Mouse (Mus musculus): ENCODE results near the gene Nol11.
A peak's percentile ranks its signal among the peaks of the same experiment; 100 is the strongest.

Gene Nol11

DNA sequence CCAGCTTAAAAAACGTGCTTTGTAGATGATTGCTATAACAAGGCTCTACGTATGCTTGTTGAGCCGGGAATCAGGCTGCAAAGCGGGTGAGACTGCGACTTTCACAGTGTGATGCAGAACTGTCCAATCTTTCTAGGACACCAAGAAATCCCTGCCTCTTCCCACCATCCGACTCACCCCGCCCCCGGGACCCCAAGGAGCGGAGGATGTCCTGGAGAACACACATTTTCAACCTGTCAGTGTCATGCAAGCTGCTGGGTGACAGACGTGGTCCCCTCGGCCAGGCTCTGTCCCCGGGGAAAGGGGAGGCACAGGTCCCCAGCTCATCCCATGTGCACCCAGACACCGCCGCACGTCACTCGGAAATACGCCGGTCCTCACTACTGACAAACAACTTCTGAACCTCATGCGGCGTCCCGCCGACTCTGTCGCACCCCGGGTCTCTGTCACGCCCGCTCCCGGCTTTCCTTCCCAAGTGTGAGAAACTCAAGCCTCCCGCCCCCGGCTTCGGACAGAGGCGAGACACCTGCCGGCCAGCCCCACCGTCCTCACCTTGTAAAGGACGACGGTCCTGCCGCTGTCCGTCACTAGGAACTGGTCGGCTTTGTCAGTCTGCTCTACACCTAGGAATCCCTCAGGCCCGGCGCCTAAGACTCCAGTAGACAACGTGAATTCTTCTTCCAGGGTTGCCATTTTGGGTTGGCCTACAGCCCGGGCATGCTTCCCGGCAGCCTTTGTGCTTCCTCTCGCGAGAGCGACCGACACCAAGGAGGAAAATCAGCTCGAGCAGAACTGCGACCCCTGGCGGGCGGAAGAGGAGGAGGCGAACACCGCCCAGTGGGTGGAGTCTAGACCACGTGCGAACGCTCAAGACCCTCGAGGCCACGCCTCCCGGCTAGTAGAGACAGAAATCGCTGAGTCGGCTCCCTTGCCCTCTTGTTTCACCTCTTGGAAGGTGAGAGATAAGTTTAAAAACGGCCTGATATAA lies at the start of gene Nol11:
Nol11 (minus strand) TSS at position 817 of the 988 bp plus-strand sequence.
- peak; percentile 98 for DNase-seq (ENCODE audit: extremely low spot score, low read depth, low spot score)

DNA sequence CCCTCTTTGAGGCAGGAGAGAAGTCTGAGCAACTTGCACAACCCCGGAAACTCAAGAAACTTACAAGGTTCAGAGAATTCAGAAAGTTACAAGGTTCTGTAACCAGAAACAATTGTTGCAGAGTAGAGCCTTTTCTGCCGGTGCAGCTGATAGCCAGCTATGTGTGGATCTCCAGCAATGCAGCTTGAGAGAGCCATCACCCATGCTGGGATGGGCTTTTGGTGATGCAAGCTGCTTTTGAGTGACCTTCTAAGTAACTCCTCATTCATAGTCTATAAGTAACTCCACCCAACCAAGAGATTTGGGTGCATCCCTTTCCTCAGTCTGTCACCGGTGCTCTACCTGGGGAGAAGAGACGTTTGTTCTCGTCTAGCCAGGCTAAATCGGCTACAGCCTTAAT lies 49.3 kb upstream of the Nol11 start:
- no peak for DNase-seq (ENCODE audit: extremely low spot score, low read depth, low spot score)

DNA sequence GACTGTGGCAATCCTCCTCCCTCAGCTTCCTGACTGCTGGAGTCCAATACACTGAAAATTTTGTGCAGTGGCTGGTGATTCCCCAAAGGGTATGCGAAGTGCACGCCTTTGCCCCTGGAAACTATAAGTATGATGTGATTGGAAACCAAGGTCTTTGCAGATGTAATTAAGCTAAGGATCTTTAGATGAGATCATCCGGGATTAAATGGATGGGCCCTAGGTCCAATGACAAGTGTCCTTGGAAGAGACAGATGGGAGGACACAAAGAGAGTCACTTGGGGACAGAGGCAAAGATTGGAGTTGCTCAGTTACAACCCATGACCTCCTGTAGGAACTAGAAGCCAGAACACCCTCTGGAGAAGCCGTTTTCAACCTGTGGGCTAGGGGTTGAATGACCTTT lies 48.4 kb upstream of the Nol11 start:
- DNase-seq (ENCODE audit: extremely low spot score, low read depth, low spot score): no peak

DNA sequence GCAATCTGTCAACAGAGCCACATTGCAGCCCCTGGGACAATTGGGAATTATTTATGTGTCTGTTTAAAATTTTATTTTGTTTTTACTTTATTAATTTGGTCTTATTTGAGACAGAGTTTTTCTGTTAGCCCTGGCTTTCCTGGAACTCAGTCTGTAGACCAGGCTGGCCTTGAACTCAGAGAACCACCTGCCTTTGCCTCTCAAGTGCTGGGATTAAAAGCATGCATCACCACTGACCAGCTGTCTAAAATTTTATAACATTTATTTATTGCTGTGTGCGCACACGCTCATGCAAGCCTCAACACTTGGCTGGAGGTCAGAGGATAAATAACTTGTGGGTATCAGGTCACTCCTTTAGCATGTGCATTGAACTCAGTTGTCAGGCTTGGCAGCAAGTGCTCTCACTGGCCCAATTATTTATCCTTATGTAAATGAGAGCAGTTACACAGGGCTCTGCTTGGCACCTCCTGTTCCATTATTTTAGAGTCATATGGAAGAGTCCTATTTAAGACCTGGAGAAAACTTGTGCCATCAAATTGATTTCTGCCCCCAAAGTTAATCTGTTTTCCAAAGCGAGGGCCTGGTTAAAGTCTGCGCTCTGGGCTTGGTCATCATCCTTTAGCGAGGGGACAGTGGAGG lies 44.2 kb upstream of the Nol11 start:
- DNase-seq (ENCODE audit: extremely low spot score, low read depth, low spot score): no peak

DNA sequence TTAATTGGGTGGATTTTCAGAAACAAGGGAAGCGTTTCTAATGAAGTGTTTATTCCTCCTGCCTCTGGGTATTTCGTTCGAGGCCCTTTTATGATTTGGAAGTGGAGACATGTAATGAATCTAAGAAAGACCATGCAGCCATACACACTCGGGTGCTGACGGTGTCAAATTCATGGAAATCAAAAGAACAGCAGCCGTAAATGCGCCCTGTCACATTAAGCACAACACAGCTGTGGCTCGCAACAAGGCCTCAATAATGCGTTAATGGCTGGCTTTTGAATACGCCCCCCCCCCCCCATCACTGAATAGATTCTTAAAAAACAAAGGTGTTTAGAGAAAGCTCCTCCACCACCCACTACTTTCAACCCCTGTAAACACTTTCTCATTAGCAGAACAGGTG lies 40.9 kb upstream of the Nol11 start:
- DNase-seq (ENCODE audit: extremely low spot score, low read depth, low spot score): no peak

DNA sequence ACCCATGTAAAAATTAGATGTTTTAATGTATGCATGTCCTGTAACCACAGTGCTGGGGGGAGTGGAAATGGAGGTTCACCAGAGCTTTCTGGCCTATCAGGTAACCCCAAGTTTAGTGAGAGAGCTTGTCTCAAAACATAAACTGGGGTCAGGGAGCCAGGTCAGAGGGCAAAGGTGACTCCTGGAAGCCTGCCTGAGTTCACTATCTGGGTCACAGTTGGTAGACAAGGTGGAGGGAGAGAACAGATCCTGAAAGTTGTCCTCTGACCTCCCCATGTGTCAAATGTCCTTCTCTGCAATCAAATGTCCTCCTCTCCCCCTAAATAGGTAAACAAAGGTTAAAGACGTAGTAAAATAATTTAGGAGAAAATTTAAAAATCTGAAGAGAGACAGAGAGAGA lies 37.2 kb upstream of the Nol11 start:
- DNase-seq (ENCODE audit: extremely low spot score, low read depth, low spot score): no peak

DNA sequence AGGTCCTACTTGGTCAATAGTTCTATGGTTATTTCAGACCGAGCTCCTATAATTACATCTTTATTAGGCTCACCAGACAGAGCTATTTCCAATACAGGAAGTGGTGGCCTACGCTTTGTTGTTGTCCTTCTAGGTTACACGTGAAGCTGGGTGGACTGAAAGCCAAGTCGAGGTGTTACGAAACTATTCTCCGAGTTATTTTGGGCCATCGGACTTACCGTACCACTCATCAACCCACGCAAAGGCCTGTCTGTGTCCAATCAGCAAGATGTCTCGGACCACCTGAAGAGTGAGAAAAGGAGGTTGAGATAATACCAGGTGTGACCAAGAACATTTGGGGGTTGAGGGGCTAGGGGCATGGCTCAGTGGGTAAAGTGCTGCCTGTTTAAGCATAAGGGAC lies 36.8 kb upstream of the Nol11 start:
- DNase-seq (ENCODE audit: extremely low spot score, low read depth, low spot score): no peak

DNA sequence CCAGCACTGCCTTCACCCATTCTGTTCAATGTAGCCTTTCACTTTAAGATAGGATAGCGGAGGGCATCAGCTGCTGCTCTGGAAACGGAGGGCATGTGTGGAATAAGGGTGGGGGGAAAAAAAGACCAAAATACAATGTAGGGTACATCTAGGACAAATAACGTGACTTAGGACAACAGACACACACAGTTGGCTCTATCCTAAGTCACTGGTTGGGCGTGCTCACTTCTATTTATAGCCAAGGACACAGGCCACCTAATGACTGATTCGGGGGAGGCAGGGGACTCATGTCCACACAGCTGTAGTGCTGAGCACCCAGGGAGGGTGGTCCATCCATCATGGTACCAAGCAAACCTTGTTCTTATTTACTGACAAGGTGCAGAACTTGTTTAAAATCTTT lies 36.1 kb upstream of the Nol11 start:
- DNase-seq (ENCODE audit: extremely low spot score, low read depth, low spot score): no peak

DNA sequence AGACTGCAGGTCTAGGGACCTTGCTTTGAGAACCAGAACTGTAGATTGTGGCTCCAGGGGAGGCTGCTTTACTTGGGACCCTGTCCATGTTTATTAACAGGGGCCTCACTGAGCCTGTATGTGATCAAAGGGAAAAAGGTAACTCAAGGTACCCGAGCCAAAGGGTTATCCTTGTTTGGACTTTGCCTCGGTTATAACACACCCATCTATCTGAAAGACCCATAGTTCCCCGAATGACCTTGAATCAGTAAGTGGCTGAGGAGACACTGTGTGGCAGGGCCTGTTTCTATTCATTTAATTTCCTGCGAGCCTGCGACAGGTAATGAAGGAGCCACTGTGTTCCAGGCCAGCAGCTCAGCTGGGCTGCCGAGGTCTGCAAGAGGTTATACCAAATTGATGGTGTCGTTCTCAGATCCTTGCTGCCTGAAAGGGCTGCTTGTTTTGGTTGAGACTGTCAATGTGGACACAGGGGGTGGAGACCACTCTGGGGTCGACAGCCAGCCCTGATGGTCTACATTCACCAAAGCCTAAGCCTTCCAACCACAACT lies 34.6 kb upstream of the Nol11 start:
- no peak for DNase-seq (ENCODE audit: extremely low spot score, low read depth, low spot score)

DNA sequence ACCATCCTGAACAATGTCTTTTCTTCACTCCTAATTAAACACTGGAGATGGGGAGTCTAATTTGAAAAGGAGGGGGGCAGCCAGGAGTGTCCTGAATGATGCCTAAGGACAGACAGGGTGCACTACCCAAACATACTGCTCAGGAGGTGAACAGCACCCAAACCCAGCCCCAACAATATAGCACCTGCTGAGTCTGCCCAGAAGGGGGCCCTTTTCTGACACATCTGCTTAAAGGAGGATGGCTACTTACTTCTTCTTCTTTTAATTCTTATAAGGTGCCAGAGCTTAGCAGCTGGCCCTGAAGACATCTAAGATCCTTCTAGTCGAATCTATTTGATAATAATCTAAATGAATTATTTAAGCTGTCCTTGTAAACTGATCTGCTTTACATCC lies 34.0 kb upstream of the Nol11 start:
- DNase-seq (ENCODE audit: extremely low spot score, low read depth, low spot score): no peak

DNA sequence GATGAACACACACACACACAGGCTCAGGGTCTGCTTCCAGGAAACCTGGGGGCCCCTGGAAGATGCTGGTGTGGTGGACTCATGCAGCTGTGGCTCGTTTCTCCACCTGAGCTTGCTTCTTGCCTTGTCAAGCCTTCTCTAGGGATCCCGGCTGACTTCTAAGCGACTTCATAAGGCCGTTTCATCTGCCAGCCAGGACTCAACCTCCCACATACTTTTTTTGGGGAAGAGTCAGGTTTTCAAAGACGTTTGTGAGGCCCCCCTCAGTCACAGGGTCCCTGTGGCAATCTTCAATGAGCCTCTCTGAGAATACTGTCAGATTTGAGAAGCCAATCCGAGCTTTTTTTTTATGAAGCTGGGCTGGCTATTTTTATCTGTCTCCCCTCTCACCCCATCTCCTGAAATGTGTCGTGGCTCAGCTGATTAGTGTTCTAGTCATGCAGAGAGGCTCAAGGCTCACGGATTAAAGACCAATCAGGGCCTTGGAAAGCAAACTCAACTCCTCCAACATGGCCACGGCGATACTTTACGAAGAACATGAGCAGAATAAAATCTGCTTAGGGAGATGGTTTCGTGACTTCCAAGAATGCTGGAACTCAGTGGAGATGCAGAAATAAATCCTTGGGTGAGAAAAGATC lies 33.5 kb upstream of the Nol11 start:
- DNase-seq (ENCODE audit: extremely low spot score, low read depth, low spot score): no peak

DNA sequence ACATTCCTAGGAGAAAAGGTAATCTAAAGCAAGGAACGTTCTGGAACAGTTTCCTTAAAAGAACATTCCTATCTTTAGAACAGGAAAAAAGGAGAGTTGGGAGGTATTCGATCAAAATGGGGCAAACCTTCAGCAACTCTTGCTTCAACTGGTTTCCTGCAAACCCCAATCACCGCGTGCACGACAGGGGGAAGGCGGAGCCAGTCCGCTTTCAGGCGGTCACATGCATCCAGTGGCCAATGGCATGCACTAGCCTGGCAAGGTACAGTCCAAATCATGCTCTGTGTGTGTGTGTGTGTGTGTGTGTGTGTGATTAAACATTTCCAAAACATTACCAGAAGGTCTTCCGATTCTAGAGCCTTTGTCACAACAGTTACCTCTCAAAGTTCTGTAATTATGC lies 25.9 kb upstream of the Nol11 start:
- no peak for DNase-seq (ENCODE audit: extremely low spot score, low read depth, low spot score)

DNA sequence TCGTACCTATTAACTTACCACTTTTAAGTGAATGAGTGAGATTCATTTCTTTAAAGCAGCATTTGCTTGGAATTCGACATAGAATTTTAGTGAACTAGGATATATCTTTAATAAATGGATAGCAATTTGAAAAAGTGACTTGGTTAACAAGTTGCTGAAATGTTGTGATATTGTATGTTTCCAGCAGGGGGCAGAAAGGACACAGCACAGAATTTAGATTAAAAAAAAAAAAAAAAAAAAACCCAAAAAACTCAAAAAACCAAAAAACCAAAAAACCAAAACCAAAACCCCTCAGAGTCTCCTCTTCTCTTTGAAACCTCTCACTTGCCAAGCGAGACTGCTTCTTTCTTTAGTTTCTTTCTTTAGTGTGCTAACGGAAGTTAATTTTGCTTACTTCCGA lies 24.6 kb upstream of the Nol11 start:
- peak; percentile 30 for DNase-seq (ENCODE audit: extremely low spot score, low read depth, low spot score)

DNA sequence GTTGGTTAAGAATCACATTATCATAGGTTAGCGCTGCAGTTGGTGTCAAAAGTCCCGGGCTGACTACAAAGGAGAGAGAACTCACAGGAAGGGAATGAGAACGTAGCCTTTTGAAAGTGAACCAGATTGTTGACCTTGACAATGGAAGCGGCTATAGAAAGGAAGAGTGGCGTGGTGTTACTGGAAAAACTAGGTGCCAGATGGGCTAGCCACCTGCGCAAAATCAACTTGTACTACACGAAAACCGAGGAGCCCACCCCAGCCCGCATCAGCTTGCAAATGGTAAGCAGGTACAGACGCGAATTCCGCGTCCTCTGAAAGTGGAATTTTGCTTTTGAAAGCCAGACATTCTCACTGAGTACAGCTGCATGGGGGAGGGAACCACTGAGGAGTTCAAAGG lies 20.6 kb upstream of the Nol11 start:
- no peak for DNase-seq (ENCODE audit: extremely low spot score, low read depth, low spot score)

DNA sequence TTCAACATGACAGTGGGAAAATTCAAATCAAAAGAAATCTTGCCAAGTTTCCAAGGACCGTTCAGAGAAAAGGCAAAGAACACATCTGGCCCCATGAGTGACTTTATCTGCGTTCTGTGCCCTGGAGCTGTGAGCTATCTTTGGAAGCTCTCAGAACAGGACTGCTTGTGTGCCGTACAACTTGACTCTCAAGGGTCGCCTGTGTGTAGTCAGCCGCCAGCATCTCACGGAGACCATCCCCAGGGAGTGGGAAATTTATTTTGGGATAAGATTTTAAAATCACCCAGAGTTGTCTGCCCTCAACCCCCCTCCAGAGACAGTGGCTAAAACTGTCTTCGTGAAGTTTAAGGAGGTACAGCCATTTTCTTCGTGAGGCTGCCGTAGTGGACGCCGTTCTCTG lies 12.6 kb upstream of the Nol11 start:
- DNase-seq (ENCODE audit: extremely low spot score, low read depth, low spot score): no peak

DNA sequence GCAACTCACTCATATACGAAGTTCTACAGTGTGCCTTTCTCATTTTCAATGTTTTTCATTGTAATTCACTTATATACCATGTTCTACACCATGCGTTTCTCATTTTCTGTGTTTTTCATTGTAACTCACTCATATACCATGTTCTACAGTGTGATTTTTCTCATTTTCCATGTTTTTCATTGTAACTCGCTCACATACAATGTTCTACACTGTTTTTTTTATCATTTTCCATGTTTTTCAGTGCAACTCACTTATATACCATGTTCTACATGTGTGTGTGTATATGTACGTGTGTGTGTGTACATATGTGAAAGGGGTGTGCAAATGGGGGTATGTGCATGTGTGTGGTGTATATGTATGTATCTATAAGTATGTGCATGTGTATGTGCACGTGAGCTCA lies 10.1 kb upstream of the Nol11 start:
- DNase-seq (ENCODE audit: extremely low spot score, low read depth, low spot score): no peak

DNA sequence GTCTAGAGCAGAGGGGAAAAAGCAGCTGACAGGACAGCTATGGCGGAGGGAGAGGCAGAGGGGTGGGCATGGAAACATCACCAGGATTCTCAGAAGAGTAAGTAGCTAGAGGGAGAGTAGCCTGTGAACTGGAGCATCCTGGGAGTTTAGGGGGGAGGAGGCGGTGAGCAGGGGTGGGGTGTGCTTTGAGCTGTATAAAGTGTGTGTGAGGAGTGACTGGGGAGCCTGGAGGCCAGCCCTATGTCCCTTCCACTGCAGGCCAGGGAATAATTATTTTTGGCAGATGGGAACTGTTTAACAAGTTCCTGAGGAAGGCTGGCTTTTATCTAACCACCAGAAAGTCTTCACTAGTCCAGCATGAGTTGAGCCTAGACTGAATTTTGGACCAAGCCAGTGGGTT lies 6.2 kb upstream of the Nol11 start:
- no peak for DNase-seq (ENCODE audit: extremely low spot score, low read depth, low spot score)

DNA sequence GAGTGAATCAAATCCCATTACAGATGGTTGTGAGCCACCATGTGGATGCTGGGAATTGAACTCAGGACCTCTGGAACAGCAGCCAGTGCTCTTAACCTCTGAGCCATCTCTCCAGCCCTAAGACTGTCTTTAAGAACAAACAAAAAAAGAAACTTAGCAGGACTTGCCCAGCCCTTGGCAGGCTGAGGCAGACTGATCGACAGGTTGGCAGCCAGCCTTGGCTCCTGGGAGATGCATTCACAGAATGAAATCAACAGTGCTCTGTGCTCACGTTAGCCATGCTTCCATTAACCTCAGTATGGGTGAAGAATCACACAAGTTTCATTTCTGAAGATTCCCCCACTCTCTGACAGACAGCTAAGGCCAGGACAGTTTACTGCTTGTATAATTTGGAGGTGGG lies 1.2 kb upstream of the Nol11 start:
- no peak for DNase-seq (ENCODE audit: extremely low spot score, low read depth, low spot score)

DNA sequence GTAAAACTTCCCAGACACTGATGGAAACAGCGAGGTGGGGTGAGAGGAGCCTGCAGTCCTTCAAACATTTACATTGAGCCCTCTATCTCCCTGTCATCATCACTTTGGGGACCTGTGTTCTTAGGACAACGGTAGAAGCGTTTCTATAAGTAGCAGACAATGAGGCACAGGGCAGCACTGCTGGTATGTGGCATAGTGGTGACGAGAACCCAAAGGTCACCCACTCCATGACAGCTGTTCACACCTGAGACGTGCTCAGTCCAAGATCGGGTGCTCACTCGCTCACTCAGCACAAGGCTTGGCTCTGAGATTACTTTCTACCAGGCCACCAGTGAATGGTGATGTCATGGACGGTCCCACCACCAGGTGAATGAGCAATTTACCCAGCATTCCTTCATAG lies 5.4 kb downstream of the Nol11 start:
- no peak for DNase-seq (ENCODE audit: extremely low spot score, low read depth, low spot score)

DNA sequence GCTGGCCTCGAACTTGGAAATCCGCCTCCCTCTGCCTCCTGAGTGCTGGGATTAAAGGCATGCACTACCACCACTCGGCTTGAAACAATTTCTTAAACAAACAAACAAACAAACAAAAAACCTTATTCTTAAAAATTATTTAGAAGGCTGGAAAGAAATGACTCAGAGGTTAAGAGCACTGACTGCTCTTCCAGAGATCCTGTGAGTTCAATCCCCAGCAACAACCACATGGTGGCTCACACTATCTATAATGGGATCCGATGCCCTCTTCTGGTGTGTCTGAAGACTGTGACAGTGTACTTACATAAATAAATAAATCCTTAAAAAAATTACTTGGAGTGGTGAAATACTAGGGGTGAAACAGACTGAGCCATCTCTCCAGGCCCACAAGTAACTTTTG lies 28.0 kb downstream of the Nol11 start:
- no peak for DNase-seq (ENCODE audit: extremely low spot score, low read depth, low spot score)

DNA sequence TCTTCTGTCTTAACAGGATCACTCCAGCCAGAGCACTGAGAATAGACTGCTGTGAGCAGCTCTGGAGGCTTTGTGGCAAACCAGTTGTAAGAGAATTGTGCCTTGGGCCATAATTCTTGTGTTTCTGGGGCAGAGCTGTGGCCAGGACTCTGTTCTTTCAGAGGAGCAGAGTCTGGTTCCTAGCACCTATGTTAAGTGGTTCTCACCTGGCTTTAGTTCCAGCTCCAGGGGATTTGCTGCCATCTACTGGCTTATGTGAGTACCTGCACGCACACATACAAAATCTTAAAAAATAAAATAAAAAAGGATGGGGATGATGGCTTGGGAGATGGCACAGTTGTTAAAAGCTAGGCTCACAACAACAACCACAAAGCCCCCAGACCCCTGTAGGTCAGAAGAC lies 30.1 kb downstream of the Nol11 start:
- no peak for DNase-seq (ENCODE audit: extremely low spot score, low read depth, low spot score)
